Mouse (Mus musculus): ENCODE measurements around the gene Prim1. TPM values are rescaled to one million over a fixed set of nuclear protein-coding genes. Genes with fewer than 3 reads are reported as not detected.

Gene Prim1
- polyA plus RNA-seq, 1 experiment from 2014 or later: 106 TPM

GRCm38 (mm10) chr10:128023496-128023895 is 8.5 kb downstream of the Prim1 start:
- Histone ChIP-seq H3K9me3 (ENCODE audit: control insufficient read depth, low read length) (no peaks in the 10 kb centered on the region), H3K36me3 (ENCODE audit: control insufficient read depth, insufficient read depth, low read length) (peaks cover 47% of the 10 kb centered on the region), H3K27me3 (replicated peaks; ENCODE audit: control insufficient read depth, insufficient read depth, low read length) (no peaks in the 10 kb centered on the region), H3K9ac (ENCODE audit: low read depth, low read length) (no peak overlapping the region), H3K4me1 (replicated peaks; ENCODE audit: control insufficient read depth, insufficient read depth, low read length) (no peaks in the 10 kb centered on the region), H3K27ac (ENCODE audit: low read depth, low read length) (no peak overlapping the region), H3K4me3 (ENCODE audit: low read depth, low read length) (no peak overlapping the region), H3K4me2 (no peak overlapping the region)
- DNase-seq (ENCODE audit: low spot score) (no peak), ATAC-seq (replicated peaks; ENCODE audit: low FRiP score) (no peak)
- 91% methylated on average over 10 of the region's 10 CpGs for WGBS

GRCm38 (mm10) chr10:128029931-128030330 is 15.0 kb downstream of the Prim1 start:
- no peaks in the 10 kb centered on the region for H3K9me3 ChIP-seq (ENCODE audit: control insufficient read depth, low read length)
- no peak for DNase-seq (ENCODE audit: low spot score)
- ATAC-seq (replicated peaks; ENCODE audit: low FRiP score): no peak
- peaks cover 30% of the 10 kb centered on the region for H3K36me3 ChIP-seq (ENCODE audit: control insufficient read depth, insufficient read depth, low read length)
- H3K9ac ChIP-seq (ENCODE audit: low read depth, low read length): no peak overlapping the region
- H3K27me3 ChIP-seq (replicated peaks; ENCODE audit: control insufficient read depth, insufficient read depth, low read length): no peaks in the 10 kb centered on the region
- H3K4me1 ChIP-seq (replicated peaks; ENCODE audit: control insufficient read depth, insufficient read depth, low read length): no peaks in the 10 kb centered on the region; the same call in 1 of the 2 replicates
- no peak overlapping the region for H3K4me3 ChIP-seq (ENCODE audit: low read depth, low read length)
- WGBS: 90% methylated on average over 7 of the region's 7 CpGs
- no peak overlapping the region for H3K27ac ChIP-seq (ENCODE audit: low read depth, low read length)
- H3K4me2 ChIP-seq: no peak overlapping the region

GRCm38 (mm10) chr10:128030860-128031259 is 15.9 kb downstream of the Prim1 start:
- ATAC-seq (replicated peaks; ENCODE audit: low FRiP score): no peak
- WGBS: 39% methylated on average over 2 of the region's 2 CpGs
- Histone ChIP-seq H3K9ac (ENCODE audit: low read depth, low read length) (no peak overlapping the region), H3K4me1 (replicated peaks; ENCODE audit: control insufficient read depth, insufficient read depth, low read length) (no peaks in the 10 kb centered on the region; the same call in 1 of the 2 replicates), H3K4me3 (ENCODE audit: low read depth, low read length) (no peak overlapping the region), H3K27me3 (replicated peaks; ENCODE audit: control insufficient read depth, insufficient read depth, low read length) (no peaks in the 10 kb centered on the region), H3K27ac (ENCODE audit: low read depth, low read length) (no peak overlapping the region), H3K36me3 (ENCODE audit: control insufficient read depth, insufficient read depth, low read length) (peaks cover 25% of the 10 kb centered on the region), H3K4me2 (no peak overlapping the region), H3K9me3 (ENCODE audit: control insufficient read depth, low read length) (no peaks in the 10 kb centered on the region)
- no peak for DNase-seq (ENCODE audit: low spot score)

- H3K27ac ChIP-seq (ENCODE audit: low read depth, low read length): peak overlapping the region; percentile 94
- H3K4me1 ChIP-seq (replicated peaks; ENCODE audit: control insufficient read depth, insufficient read depth, low read length): peaks cover 26% of the 10 kb centered on the region
- H3K4me2 ChIP-seq: peak overlapping the region; percentile 93
- no peak for DNase-seq (ENCODE audit: low spot score)
- H3K9ac ChIP-seq (ENCODE audit: low read depth, low read length): peak overlapping the region; percentile 99
- H3K36me3 ChIP-seq (ENCODE audit: control insufficient read depth, insufficient read depth, low read length): peaks cover 30% of the 10 kb centered on the region
- H3K9me3 ChIP-seq (ENCODE audit: control insufficient read depth, low read length): no peaks in the 10 kb centered on the region
- peak overlapping the region; percentile 99 for H3K4me3 ChIP-seq (ENCODE audit: low read depth, low read length)
- 3% methylated on average over 10 of the region's 10 CpGs for WGBS
- no peaks in the 10 kb centered on the region for H3K27me3 ChIP-seq (replicated peaks; ENCODE audit: control insufficient read depth, insufficient read depth, low read length)
- peak; percentile 13; the same call in 1 of the 2 replicates for ATAC-seq (replicated peaks; ENCODE audit: low FRiP score)
These were observed 21.9 kb downstream of the Prim1 start for GRCm38 (mm10) chr10:128036746-128037425.

- no peak overlapping the region for H3K27ac ChIP-seq (ENCODE audit: low read depth, low read length)
- WGBS: 69% methylated on average over 3 of the region's 3 CpGs
- no peak overlapping the region for H3K9ac ChIP-seq (ENCODE audit: low read depth, low read length)
- peak overlapping the region; percentile 59 for H3K4me2 ChIP-seq
- ATAC-seq (replicated peaks; ENCODE audit: low FRiP score): no peak
- no peaks in the 10 kb centered on the region for H3K9me3 ChIP-seq (ENCODE audit: control insufficient read depth, low read length)
- peak overlapping the region; percentile 2 for H3K4me3 ChIP-seq (ENCODE audit: low read depth, low read length)
- no peak for DNase-seq (ENCODE audit: low spot score)
- no peaks in the 10 kb centered on the region for H3K27me3 ChIP-seq (replicated peaks; ENCODE audit: control insufficient read depth, insufficient read depth, low read length)
- peaks cover 30% of the 10 kb centered on the region for H3K36me3 ChIP-seq (ENCODE audit: control insufficient read depth, insufficient read depth, low read length)
- peaks cover 26% of the 10 kb centered on the region for H3K4me1 ChIP-seq (replicated peaks; ENCODE audit: control insufficient read depth, insufficient read depth, low read length)
These were observed 23.0 kb downstream of the Prim1 start for GRCm38 (mm10) chr10:128037921-128038320.

GRCm38 (mm10) chr10:128039167-128039566 is 24.2 kb downstream of the Prim1 start:
- Histone ChIP-seq H3K36me3 (ENCODE audit: control insufficient read depth, insufficient read depth, low read length) (peaks cover 40% of the 10 kb centered on the region), H3K4me1 (replicated peaks; ENCODE audit: control insufficient read depth, insufficient read depth, low read length) (peaks cover 29% of the 10 kb centered on the region), H3K9me3 (ENCODE audit: control insufficient read depth, low read length) (no peaks in the 10 kb centered on the region), H3K27me3 (replicated peaks; ENCODE audit: control insufficient read depth, insufficient read depth, low read length) (no peaks in the 10 kb centered on the region), H3K4me2 (peak overlapping the region; percentile 59), H3K4me3 (ENCODE audit: low read depth, low read length) (peak overlapping the region; percentile 19; the same call in 1 of the 2 replicates), H3K27ac (ENCODE audit: low read depth, low read length) (peak overlapping the region; percentile 49), H3K9ac (ENCODE audit: low read depth, low read length) (peak overlapping the region; percentile 31)
- 43% methylated on average over 5 of the region's 5 CpGs for WGBS
- ATAC-seq (replicated peaks; ENCODE audit: low FRiP score) (no peak; the same call in 1 of the 2 replicates), DNase-seq (ENCODE audit: low spot score) (no peak)

GRCm38 (mm10) chr10:128039858-128040257 is 24.9 kb downstream of the Prim1 start:
- no peaks in the 10 kb centered on the region for H3K27me3 ChIP-seq (replicated peaks; ENCODE audit: control insufficient read depth, insufficient read depth, low read length)
- H3K4me2 ChIP-seq: peak overlapping the region; percentile 18; the same call in 1 of the 2 replicates
- WGBS: 74% methylated on average over 3 of the region's 3 CpGs
- H3K4me1 ChIP-seq (replicated peaks; ENCODE audit: control insufficient read depth, insufficient read depth, low read length): peaks cover 29% of the 10 kb centered on the region
- H3K36me3 ChIP-seq (ENCODE audit: control insufficient read depth, insufficient read depth, low read length): peaks cover 47% of the 10 kb centered on the region
- no peak overlapping the region for H3K4me3 ChIP-seq (ENCODE audit: low read depth, low read length)
- no peaks in the 10 kb centered on the region for H3K9me3 ChIP-seq (ENCODE audit: control insufficient read depth, low read length)
- H3K27ac ChIP-seq (ENCODE audit: low read depth, low read length): no peak overlapping the region
- DNase-seq (ENCODE audit: low spot score): no peak
- H3K9ac ChIP-seq (ENCODE audit: low read depth, low read length): no peak overlapping the region
- no peak for ATAC-seq (replicated peaks; ENCODE audit: low FRiP score)

- Histone ChIP-seq H3K36me3 (ENCODE audit: control insufficient read depth, insufficient read depth, low read length) (peaks cover 49% of the 10 kb centered on the region), H3K27me3 (replicated peaks; ENCODE audit: control insufficient read depth, insufficient read depth, low read length) (no peaks in the 10 kb centered on the region), H3K4me1 (replicated peaks; ENCODE audit: control insufficient read depth, insufficient read depth, low read length) (peaks cover 29% of the 10 kb centered on the region), H3K27ac (ENCODE audit: low read depth, low read length) (no peak overlapping the region), H3K4me3 (ENCODE audit: low read depth, low read length) (no peak overlapping the region), H3K9me3 (ENCODE audit: control insufficient read depth, low read length) (no peaks in the 10 kb centered on the region), H3K9ac (ENCODE audit: low read depth, low read length) (no peak overlapping the region), H3K4me2 (no peak overlapping the region; the same call in 1 of the 2 replicates)
- WGBS: 84% methylated on average over 5 of the region's 5 CpGs
- DNase-seq (ENCODE audit: low spot score) (no peak), ATAC-seq (replicated peaks; ENCODE audit: low FRiP score) (no peak)
These were observed 25.3 kb downstream of the Prim1 start for GRCm38 (mm10) chr10:128040293-128040692.

GRCm38 (mm10) chr10:128041636-128042035 is 26.7 kb downstream of the Prim1 start:
- Histone ChIP-seq H3K9ac (ENCODE audit: low read depth, low read length) (no peak overlapping the region), H3K36me3 (ENCODE audit: control insufficient read depth, insufficient read depth, low read length) (peaks cover 58% of the 10 kb centered on the region), H3K4me1 (replicated peaks; ENCODE audit: control insufficient read depth, insufficient read depth, low read length) (peaks cover 29% of the 10 kb centered on the region), H3K4me3 (ENCODE audit: low read depth, low read length) (no peak overlapping the region), H3K27ac (ENCODE audit: low read depth, low read length) (no peak overlapping the region), H3K27me3 (replicated peaks; ENCODE audit: control insufficient read depth, insufficient read depth, low read length) (no peaks in the 10 kb centered on the region), H3K9me3 (ENCODE audit: control insufficient read depth, low read length) (no peaks in the 10 kb centered on the region), H3K4me2 (no peak overlapping the region)
- no peak for ATAC-seq (replicated peaks; ENCODE audit: low FRiP score)
- WGBS: 81% methylated on average over 4 of the region's 4 CpGs
- no peak for DNase-seq (ENCODE audit: low spot score)
